Mouse (Mus musculus) limb, embryonic 13.5 days (tissue): Measurements from ENCODE around the gene Nap1l5. TPM values are rescaled to one million over a fixed set of nuclear protein-coding genes. Genes with fewer than 3 reads are reported as not detected.

Source experiments
- ATAC-seq: fragments of 200-750 bp; cut with Nextera tagmentation; 2 replicates; pipeline ENCODE4 v1.8.0; 2017; ENCODE audit warnings: low read depth, moderate number of reproducible peaks, moderate TSS enrichment; ENCODE audit not compliant: low FRiP score
- H3K27ac ChIP-seq: fragments of 300-500 bp; sonication (generic); 2 replicates; pipeline ENCODE4 v1.5.1; 2015; ENCODE audit warnings: inconsistent platforms, mild to moderate bottlenecking, moderate library complexity
- H3K27me3 ChIP-seq: fragments of 300-500 bp; sonication (generic); 2 replicates; pipeline ENCODE4 v1.6.1; 2015; ENCODE audit warnings: mild to moderate bottlenecking, inconsistent platforms
- H3K36me3 ChIP-seq: fragments of 300-500 bp; sonication (generic); 2 replicates; pipeline ENCODE4 v1.6.1; 2015; ENCODE audit warnings: inconsistent platforms, mild to moderate bottlenecking, moderate library complexity
- H3K4me1 ChIP-seq: fragments of 300-500 bp; sonication (generic); 2 replicates; pipeline ENCODE4 v1.6.1; 2015; ENCODE audit warnings: inconsistent platforms
- H3K4me2 ChIP-seq: fragments of 300-500 bp; sonication (generic); replicated peaks from 2 replicates; pipeline ENCODE4 v1.6.1; 2015; ENCODE audit warnings: inconsistent platforms, mild to moderate bottlenecking, moderate library complexity
- H3K4me3 ChIP-seq: fragments of 300-500 bp; sonication (generic); 2 replicates; pipeline ENCODE4 v1.5.1; 2015; ENCODE audit warnings: moderate library complexity, mild to moderate bottlenecking, inconsistent platforms
- H3K9ac ChIP-seq: fragments of 300-500 bp; sonication (generic); 2 replicates; pipeline ENCODE4 v1.6.1; 2015; ENCODE audit warnings: mild to moderate bottlenecking, inconsistent platforms
- H3K9me3 ChIP-seq: fragments of 300-500 bp; sonication (generic); 2 replicates; pipeline ENCODE4 v1.6.1; 2016; ENCODE audit warnings: inconsistent platforms
- WGBS: fragments of 180-500 bp; shearing (Covaris S2); methylation state at CpG from one replicate; pipeline ENCODE4 v1.1.7; 2015; 5-methylcytosine and 5-hydroxymethylcytosine counted together
- polyA plus RNA-seq: library from polyadenylated mRNA; unstranded; fragments of >200 nt; fragmentation: Nextera tagmentation; extraction: Ambion mirVana; gene quantifications from 2 replicates; pipeline ENCODE4 v1.2.1, GENCODE M21; 2015

Gene Nap1l5
- polyA plus RNA-seq, 1 experiment from 2014 or later: 3.4 TPM

DNA sequence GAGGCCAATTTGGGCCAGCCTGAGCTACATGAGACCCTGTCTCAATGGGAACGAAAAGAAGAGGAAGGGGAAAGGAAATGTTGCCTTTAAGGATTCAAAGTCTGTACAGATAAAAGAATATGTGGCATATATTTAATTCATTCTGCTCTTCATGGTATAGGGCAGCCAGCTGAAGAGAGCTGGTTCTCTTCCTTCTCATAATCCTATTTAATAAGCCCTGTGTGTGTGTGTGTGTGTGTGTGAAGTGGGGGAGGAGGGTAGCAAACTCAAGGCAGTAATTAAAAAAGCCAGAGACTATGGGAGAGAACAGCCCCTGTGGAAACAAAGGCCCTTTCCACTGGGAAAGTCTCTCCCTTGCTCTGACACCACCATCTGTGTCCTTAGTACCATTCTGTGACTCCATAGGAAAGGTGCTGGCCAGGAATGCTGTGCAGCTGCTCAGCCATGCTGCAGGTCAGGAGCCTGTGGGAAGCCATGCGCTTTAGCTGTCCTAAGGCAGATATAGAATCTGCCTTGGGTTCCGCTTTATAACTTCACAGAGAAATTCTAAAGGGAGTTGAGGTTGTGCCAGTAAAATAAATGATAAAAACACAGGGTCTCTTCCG, 43.1 kb downstream of the Nap1l5 start:
- no peak for ATAC-seq
- Histone ChIP-seq H3K27me3 (no peaks in the 10 kb centered on the region), H3K4me2 (no peak overlapping the region), H3K9me3 (no peaks in the 10 kb centered on the region), H3K36me3 (peaks cover 6% of the 10 kb centered on the region; the same call in 1 of the 2 replicates), H3K27ac (no peak overlapping the region), H3K4me3 (no peak overlapping the region), H3K4me1 (no peaks in the 10 kb centered on the region), H3K9ac (no peak overlapping the region)
- WGBS: 86% methylated on average over 4 of the region's 4 CpGs

DNA sequence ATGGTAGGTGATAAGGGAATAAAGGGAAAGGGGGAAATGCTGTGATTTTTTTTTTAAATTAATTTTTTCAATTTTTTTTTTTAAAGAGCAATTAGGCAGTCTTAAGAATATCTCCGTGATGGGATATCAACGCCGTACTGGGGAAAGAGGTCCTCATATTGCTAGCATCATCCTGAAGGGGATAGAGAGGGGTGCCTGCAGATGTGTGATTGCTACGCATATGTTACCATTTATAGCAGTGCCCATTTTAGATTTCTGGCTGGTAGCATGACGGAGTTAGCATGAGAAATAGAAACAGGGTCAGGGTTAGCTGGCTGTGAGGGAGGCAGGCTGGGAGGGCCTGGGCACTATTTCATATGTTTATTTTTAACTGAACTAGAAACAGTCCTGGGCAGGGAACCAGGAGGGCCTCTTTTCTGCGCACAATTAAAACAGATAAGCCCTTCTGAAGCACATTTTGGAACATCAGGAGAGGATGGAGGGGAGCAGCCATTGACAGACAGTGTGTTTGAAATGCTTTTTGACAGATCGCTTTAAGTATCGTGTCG, 44.4 kb downstream of the Nap1l5 start:
- no peak overlapping the region for H3K9ac ChIP-seq
- H3K27ac ChIP-seq: no peak overlapping the region
- no peak overlapping the region for H3K4me3 ChIP-seq
- no peaks in the 10 kb centered on the region for H3K4me1 ChIP-seq
- no peak for ATAC-seq
- H3K9me3 ChIP-seq: no peaks in the 10 kb centered on the region
- peaks cover 6% of the 10 kb centered on the region; the same call in 1 of the 2 replicates for H3K36me3 ChIP-seq
- WGBS: 80% methylated on average over 9 of the region's 9 CpGs
- H3K4me2 ChIP-seq: no peak overlapping the region
- H3K27me3 ChIP-seq: no peaks in the 10 kb centered on the region

DNA sequence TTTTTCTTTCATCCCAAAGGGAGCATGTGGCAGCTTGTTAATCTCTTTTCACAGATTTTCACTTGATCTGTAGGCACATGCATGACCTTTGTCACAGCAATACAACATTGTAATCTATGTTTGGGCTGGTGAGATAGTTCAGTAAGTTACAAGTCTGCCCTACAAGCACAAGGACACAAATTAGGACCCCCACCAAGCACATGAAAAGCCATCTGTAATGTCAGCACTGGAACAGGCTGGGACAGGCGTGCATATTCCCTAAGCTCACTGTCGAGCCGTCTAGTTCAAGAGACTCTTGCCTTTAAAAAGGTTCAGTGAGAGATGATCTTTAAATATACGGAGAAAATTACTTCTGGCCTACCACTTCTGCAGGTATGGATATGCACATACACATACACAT, 47.4 kb downstream of the Nap1l5 start:
- Histone ChIP-seq H3K4me1 (no peaks in the 10 kb centered on the region), H3K36me3 (peaks cover 6% of the 10 kb centered on the region; the same call in 1 of the 2 replicates), H3K27ac (no peak overlapping the region), H3K9ac (no peak overlapping the region), H3K4me2 (no peak overlapping the region), H3K4me3 (no peak overlapping the region), H3K27me3 (no peaks in the 10 kb centered on the region), H3K9me3 (no peaks in the 10 kb centered on the region)
- 88% methylated on average over 4 of the region's 4 CpGs for WGBS
- no peak for ATAC-seq

DNA sequence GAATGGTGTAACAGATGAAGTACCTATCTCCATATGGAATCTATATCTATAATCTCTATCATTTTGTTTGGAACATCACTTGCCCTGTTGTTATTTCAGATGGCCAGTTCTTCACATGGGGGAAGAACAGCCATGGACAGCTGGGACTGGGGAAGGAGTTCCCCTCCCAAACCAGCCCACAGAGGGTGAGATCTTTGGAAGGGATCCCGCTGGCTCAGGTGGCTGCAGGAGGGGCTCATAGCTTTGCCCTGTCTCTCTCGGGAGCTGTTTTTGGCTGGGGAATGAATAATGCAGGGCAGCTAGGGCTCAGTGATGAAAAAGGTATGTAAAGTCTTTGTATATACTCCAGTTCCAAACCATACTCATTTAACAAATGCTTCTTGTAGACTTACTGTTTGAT, 50.4 kb downstream of the Nap1l5 start:
- Histone ChIP-seq H3K36me3 (peaks cover 6% of the 10 kb centered on the region; the same call in 1 of the 2 replicates), H3K4me3 (no peak overlapping the region), H3K27ac (no peak overlapping the region), H3K9ac (no peak overlapping the region), H3K9me3 (no peaks in the 10 kb centered on the region), H3K4me1 (no peaks in the 10 kb centered on the region), H3K4me2 (no peak overlapping the region), H3K27me3 (no peaks in the 10 kb centered on the region)
- WGBS: 72% methylated on average over 2 of the region's 2 CpGs
- ATAC-seq: no peak

DNA sequence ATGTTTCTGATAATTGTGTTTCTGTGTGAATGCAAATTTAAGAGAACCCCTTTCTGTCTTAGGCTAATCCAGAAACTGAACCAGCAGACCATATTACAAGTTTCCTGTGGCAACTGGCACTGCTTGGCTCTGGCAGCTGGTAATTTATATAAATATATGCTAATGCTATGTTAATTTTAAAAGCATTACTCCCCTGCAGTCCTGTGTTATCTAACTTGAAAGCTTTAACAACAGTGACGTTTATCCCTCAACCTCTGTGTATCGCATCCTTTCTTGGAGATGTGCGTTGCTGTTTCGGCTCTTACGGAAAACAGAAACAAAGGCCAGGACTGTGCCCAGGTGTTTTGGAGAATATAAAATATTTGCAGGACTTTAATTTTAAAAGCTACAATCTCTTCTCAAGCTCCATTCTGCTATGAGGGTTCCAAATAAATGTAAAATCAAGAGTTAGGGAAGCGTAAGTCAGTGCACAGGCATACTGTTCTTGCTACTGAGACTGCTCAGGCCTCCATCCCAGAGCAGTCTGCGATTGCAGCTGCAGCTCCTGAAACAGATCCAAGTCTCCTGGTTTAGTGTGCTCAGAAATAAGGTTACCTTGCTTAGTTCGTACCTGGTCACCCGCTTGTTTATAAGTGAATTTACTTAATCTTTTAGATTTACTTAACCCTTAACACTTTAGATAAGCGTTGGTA, 51.1 kb downstream of the Nap1l5 start:
- no peaks in the 10 kb centered on the region for H3K27me3 ChIP-seq
- WGBS: 81% methylated on average over 10 of the region's 10 CpGs
- H3K9me3 ChIP-seq: no peaks in the 10 kb centered on the region
- H3K4me3 ChIP-seq: no peak overlapping the region
- H3K4me2 ChIP-seq: no peak overlapping the region
- H3K9ac ChIP-seq: no peak overlapping the region
- H3K27ac ChIP-seq: no peak overlapping the region
- ATAC-seq: no peak
- H3K4me1 ChIP-seq: no peaks in the 10 kb centered on the region
- peaks cover 6% of the 10 kb centered on the region; the same call in 1 of the 2 replicates for H3K36me3 ChIP-seq

Other genes with a start within 250 kb of the Nap1l5 start
- gene Herc3, start 75.6 kb downstream of the Nap1l5 start, polyA plus RNA-seq: 7.5 and 8.1 TPM in 2 replicates
- gene Fam13a, start 117.5 kb upstream of the Nap1l5 start, polyA plus RNA-seq: 6.4 and 7.4 TPM in 2 replicates